ENCODE assay signal across 8 mouse cellular contexts in the genomic region with DNA sequence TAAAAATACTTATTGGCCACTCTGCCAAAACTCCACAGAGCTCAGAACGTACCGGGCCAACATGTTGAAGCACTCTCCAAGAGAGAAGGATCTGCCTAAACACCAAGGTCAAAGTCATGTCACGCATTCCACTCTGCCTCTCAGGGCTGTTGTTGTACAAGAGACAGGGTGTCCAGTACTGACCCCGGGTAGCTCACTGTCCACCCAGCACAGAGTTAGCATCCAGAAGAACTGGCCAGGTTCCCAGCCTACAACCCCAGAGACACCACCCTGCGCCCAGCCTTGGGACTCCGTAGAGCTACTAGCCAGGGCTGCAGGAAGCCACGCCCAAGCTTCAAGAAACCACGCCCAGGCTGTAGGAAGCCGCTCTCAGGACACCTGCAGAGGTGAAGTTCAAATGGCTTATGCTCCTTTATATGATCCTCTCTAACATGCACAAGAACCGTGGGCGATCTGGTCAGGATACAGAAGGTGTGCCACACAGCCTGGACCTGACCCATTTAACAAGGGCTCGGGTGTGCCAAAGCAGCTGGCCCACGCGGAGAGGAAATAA. TPM values are rescaled to one million over a fixed set of nuclear protein-coding genes. Genes with fewer than 3 reads are reported as not detected.
DNase-seq lines count a peak whose midpoint lies in the region; ATAC-seq and TF ChIP-seq lines count a peak whose summit lies in the region.
"Had no signal": no experiment of that assay in that cellular context is flagged by ENCODE, and none has a peak within 500 bp of the region (broad histone marks: within the 10 kb centered on the region; RNA-seq: fewer than 3 reads in every experiment).

No protein-coding gene starts in this region.

- peak overlapping the region; percentile 55; the same call in 1 of the 2 replicates for H3K27ac ChIP-seq in heart, embryonic 13.5 days (replicated peaks)
- no peak overlapping the region for H3K27ac ChIP-seq in thymus, adult 2 months (ENCODE audit: control insufficient read depth, insufficient read depth, low read length)
- H3K27ac ChIP-seq: limb, embryonic 12.5 days had no signal

- DNase-seq in adipocyte (ENCODE audit: low spot score): peak; percentile 29
- DNase-seq in cerebellum, adult 11 months: peak; percentile 51
- peak; percentile 32 to 62 for DNase-seq in kidney, postnatal 4 days
- DNase-seq in testis, postnatal 14 days (ENCODE audit: low spot score): peak; percentile 85
- DNase-seq in left cerebral cortex, postnatal 4 days: no peak
- DNase-seq in thymus, adult 2 months: no peak

- H3K27me3 ChIP-seq in heart, embryonic 13.5 days (replicated peaks): peaks cover 13% of the 10 kb centered on the region
- H3K27me3 ChIP-seq in thymus, adult 2 months (ENCODE audit: control insufficient read depth, insufficient read depth, low read length): no peaks in the 10 kb centered on the region

- intact Hi-C loops in left cerebral cortex, postnatal 4 days (cut with DNase I): no loop called here

- no peaks in the 10 kb centered on the region for H3K9me3 ChIP-seq in heart, embryonic 13.5 days
- H3K9me3 ChIP-seq: limb, embryonic 12.5 days had no signal

- no peak for TF ChIP-seq CTCF in thymus, adult 2 months (IDR thresholded peaks at IDR 0.05; ENCODE audit: borderline replicate concordance, control insufficient read depth, extremely low read depth, insufficient read depth, low read length, poor library complexity)

- peak overlapping the region; percentile 30 for H3K4me2 ChIP-seq in heart, embryonic 13.5 days
- H3K4me2 ChIP-seq: limb, embryonic 12.5 days had no signal

- H3K36me3 ChIP-seq in heart, embryonic 13.5 days: no peaks in the 10 kb centered on the region
- H3K36me3 ChIP-seq in thymus, adult 2 months (ENCODE audit: control insufficient read depth, insufficient read depth, low read length): no peaks in the 10 kb centered on the region
- H3K36me3 ChIP-seq: limb, embryonic 12.5 days had no signal

- no peak overlapping the region for H3K4me3 ChIP-seq in heart, embryonic 13.5 days
- no peak overlapping the region for H3K4me3 ChIP-seq in thymus, adult 2 months (ENCODE audit: control insufficient read depth, insufficient read depth, low read length)
- H3K4me3 ChIP-seq: limb, embryonic 12.5 days had no signal

- TF ChIP-seq POLR2A in thymus, adult 2 months (IDR thresholded peaks at IDR 0.05; ENCODE audit: control insufficient read depth, extremely low read depth, insufficient read depth, low read length, poor library complexity): no peak

- ATAC-seq in heart, embryonic 13.5 days (ENCODE audit: extremely low read depth, insufficient number of reproducible peaks, low FRiP score, low TSS enrichment): no peak

- 38% methylated on average over 14 of the region's 14 CpGs for WGBS in heart, embryonic 13.5 days
- WGBS in thymus, adult 2 months: 30% methylated on average over 14 of the region's 14 CpGs

- no peak overlapping the region for H3K9ac ChIP-seq in heart, embryonic 13.5 days
- H3K9ac ChIP-seq: limb, embryonic 12.5 days had no signal

- peaks cover 30% of the 10 kb centered on the region for H3K4me1 ChIP-seq in heart, embryonic 13.5 days
- H3K4me1 ChIP-seq in thymus, adult 2 months (replicated peaks; ENCODE audit: control insufficient read depth, insufficient read depth, low read length): no peaks in the 10 kb centered on the region
- H3K4me1 ChIP-seq: limb, embryonic 12.5 days had no signal

RNA-seq across cellular contexts. Expression of a gene that starts 30.7 kb away (rescaled TPM):
- polyA plus RNA-seq in heart, embryonic 13.5 days (2015; fragmentation: Nextera tagmentation; extraction: Ambion mirVana): 57.1 and 59.2 TPM in 2 replicates
- 10 to 100 TPM; 74.9 to 79.2 TPM for total RNA-seq in left cerebral cortex, postnatal 4 days (2021)
- polyA plus RNA-seq in thymus, adult 2 months (2012; rRNA removed): 61.4 and 67.0 TPM in 2 replicates

RNA-seq across cellular contexts. Expression of a gene that starts 41.1 kb away (rescaled TPM):
- 118 and 142 TPM in 2 replicates for polyA plus RNA-seq in heart, embryonic 13.5 days (2015; fragmentation: Nextera tagmentation; extraction: Ambion mirVana)
- 100 to 1,000 TPM; 198 to 204 TPM for total RNA-seq in left cerebral cortex, postnatal 4 days (2021)
- 23.6 and 27.1 TPM in 2 replicates for polyA plus RNA-seq in thymus, adult 2 months (2012; rRNA removed)

Comparison
In these comparisons a context has a peak if more than half of its experiments do, and no peak if none do; other contexts are left out.
1. DNase-seq: peak in adipocyte (single experiment), cerebellum, adult 11 months (single experiment), kidney, postnatal 4 days (2 of 2) and testis, postnatal 14 days (single experiment); none in left cerebral cortex, postnatal 4 days (single experiment) and thymus, adult 2 months (single experiment).